24 mouse cellular contexts compared by ENCODE assay signal in genomic region chr13:11308716-11309115, GRCm38 (mm10).
DNase-seq lines count a peak whose midpoint lies in the region; ATAC-seq lines count a peak whose summit lies in the region.
"Had no signal": no experiment of that assay in that cellular context is flagged by ENCODE, and none has a peak within 500 bp of the region (broad histone marks: within the 10 kb centered on the region; RNA-seq: fewer than 3 reads in every experiment).

No protein-coding gene starts in this region.

- WGBS in hindbrain, embryonic 16.5 days = 59% methylated on average over 2 of the region's 2 CpGs
- 67% methylated on average over 2 of the region's 2 CpGs for WGBS in hindbrain, embryonic 14.5 days

- 0 out of 2 replicates have a peak, but pooled peaks cover 4% of the 10 kb centered on the region for H3K9me3 ChIP-seq in hindbrain, embryonic 16.5 days (ENCODE audit: control insufficient read depth, low read length)
- H3K9me3 ChIP-seq in hindbrain, embryonic 14.5 days (ENCODE audit: control insufficient read depth, low read length) = peaks cover 14% of the 10 kb centered on the region; the same call in 1 of the 2 replicates

- H3K4me1 ChIP-seq in hindbrain, embryonic 16.5 days (ENCODE audit: control insufficient read depth, insufficient read depth, low read depth, low read length) = no peaks in the 10 kb centered on the region
- H3K4me1 ChIP-seq in hindbrain, embryonic 14.5 days (replicated peaks; ENCODE audit: control insufficient read depth, insufficient read depth, low read length) = no peaks in the 10 kb centered on the region
- H3K4me1 ChIP-seq: forebrain, embryonic 10.5 days; heart, embryonic 12.5 days; kidney, embryonic 15.5 days; limb, embryonic 12.5 days; neural tube, embryonic 15.5 days had no signal

- no peak overlapping the region for H3K9ac ChIP-seq in hindbrain, embryonic 16.5 days (ENCODE audit: low read depth, low read length)
- no peak overlapping the region for H3K9ac ChIP-seq in hindbrain, embryonic 14.5 days
- H3K9ac ChIP-seq: heart, embryonic 12.5 days; kidney, embryonic 15.5 days; limb, embryonic 12.5 days; liver, postnatal 0 days; neural tube, embryonic 15.5 days had no signal

- H3K27ac ChIP-seq in hindbrain, embryonic 16.5 days (ENCODE audit: low read depth, low read length) = no peak overlapping the region
- no peak overlapping the region for H3K27ac ChIP-seq in hindbrain, embryonic 14.5 days
- H3K27ac ChIP-seq: forebrain, embryonic 10.5 days; kidney, embryonic 15.5 days; limb, embryonic 12.5 days; neural tube, embryonic 15.5 days had no signal

- no peaks in the 10 kb centered on the region for H3K27me3 ChIP-seq in hindbrain, embryonic 16.5 days (replicated peaks; ENCODE audit: control insufficient read depth, insufficient read depth, low read length)
- no peaks in the 10 kb centered on the region for H3K27me3 ChIP-seq in hindbrain, embryonic 14.5 days (ENCODE audit: control insufficient read depth, insufficient read depth, low read length)
- H3K27me3 ChIP-seq: heart, embryonic 12.5 days; kidney, embryonic 15.5 days; limb, embryonic 12.5 days; neural tube, embryonic 15.5 days had no signal

- peak; percentile 52; the same call in 1 of the 2 replicates for ATAC-seq in hindbrain, embryonic 16.5 days
- no peak for ATAC-seq in hindbrain, embryonic 14.5 days (ENCODE audit: low FRiP score)
- ATAC-seq: liver, postnatal 0 days; lung, postnatal 0 days had no signal

- no peak overlapping the region for H3K4me3 ChIP-seq in hindbrain, embryonic 16.5 days (ENCODE audit: low read length)
- no peak overlapping the region for H3K4me3 ChIP-seq in hindbrain, embryonic 14.5 days (replicated peaks; ENCODE audit: low read length)
- H3K4me3 ChIP-seq: forebrain, embryonic 10.5 days; heart, embryonic 12.5 days; kidney, embryonic 15.5 days; limb, embryonic 12.5 days; neural tube, embryonic 15.5 days had no signal

- H3K36me3 ChIP-seq in hindbrain, embryonic 16.5 days (ENCODE audit: control insufficient read depth, insufficient read depth, low read length) = no peaks in the 10 kb centered on the region
- H3K36me3 ChIP-seq in hindbrain, embryonic 14.5 days (replicated peaks; ENCODE audit: control insufficient read depth, insufficient read depth) = no peaks in the 10 kb centered on the region
- H3K36me3 ChIP-seq: forebrain, embryonic 10.5 days; heart, embryonic 12.5 days; kidney, embryonic 15.5 days; limb, embryonic 12.5 days; neural tube, embryonic 15.5 days had no signal

- DNase-seq in cerebellum, postnatal 10 days = peak; percentile 20 to 24
- DNase-seq in cerebellum, postnatal 36 days = no peak
- no peak for DNase-seq in hindbrain, embryonic 14.5 days (ENCODE audit: low spot score)
- DNase-seq in right cerebral cortex, adult 18-20 months = peak; percentile 1
- no peak for DNase-seq in right cerebral cortex, postnatal 36 days (ENCODE audit: low spot score in 2 of 2)
- DNase-seq in testis, postnatal 10 days (ENCODE audit: low spot score) = no peak
- no peak for DNase-seq in kidney, postnatal 25 days
- DNase-seq: adrenal gland, postnatal 10 days; cerebellum, adult 9-10 months; gastrocnemius, postnatal 10 days; heart, postnatal 10 days; kidney, adult 11 months; kidney, postnatal 4 days; liver, postnatal 0 days; thymus, adult 2 months; thymus, postnatal 4 days had no signal

- no peak overlapping the region for H3K4me2 ChIP-seq in hindbrain, embryonic 16.5 days (ENCODE audit: low read length)
- no peak overlapping the region for H3K4me2 ChIP-seq in hindbrain, embryonic 14.5 days (replicated peaks)
- H3K4me2 ChIP-seq: heart, embryonic 12.5 days; kidney, embryonic 15.5 days; limb, embryonic 12.5 days; liver, embryonic 11.5 days; neural tube, embryonic 15.5 days had no signal

Comparison
In these comparisons a context has a peak if more than half of its experiments do, and no peak if none do; other contexts are left out.
1. DNase-seq: peak in cerebellum, postnatal 10 days (2 of 2) and right cerebral cortex, adult 18-20 months (single experiment); none in cerebellum, postnatal 36 days (0 of 2), hindbrain, embryonic 14.5 days (single experiment), right cerebral cortex, postnatal 36 days (0 of 2), testis, postnatal 10 days (single experiment) and kidney, postnatal 25 days (0 of 2).